Mouse (Mus musculus): ENCODE data around the gene Lhfpl1. TPM values are rescaled to one million over a fixed set of nuclear protein-coding genes. Genes with fewer than 3 reads are reported as not detected.

The Lhfpl1 gene
- polyA plus RNA-seq, 1 experiment from 2014 or later: 0.27 TPM

Other genes starting within 250 kb of the Lhfpl1 start
- 15.5 and 18.3 TPM in 2 replicates for gene Amot, start 156.1 kb upstream of the Lhfpl1 start, polyA plus RNA-seq (2016; fragmentation: Nextera tagmentation; extraction: Ambion mirVana)